Mouse (Mus musculus): ENCODE data around the gene Olfr1137. TPM values are rescaled to one million over a fixed set of nuclear protein-coding genes. Genes with fewer than 3 reads are reported as not detected.

Olfr1137 gene
- total RNA-seq (2021), result not detected in 2 replicates
- long read RNA-seq, result 0 reads

- no peak for DNase-seq
Measured at GRCm38 (mm10) chr2:87713079-87713478, at the start of gene Olfr1137. Olfr1137 (minus strand) TSS chr2:87713179.

- DNase-seq, result no peak
Measured at GRCm38 (mm10) chr2:87753891-87754290, 40.9 kb upstream of the Olfr1137 start, which contains the start of gene Olfr1141. Olfr1141 (minus strand) TSS chr2:87753991.

GRCm38 (mm10) chr2:87743452-87743851 lies 30.5 kb upstream of the Olfr1137 start, which contains the start of gene Olfr1140:
Olfr1140 (plus strand) TSS chr2:87743752.
- no peak for DNase-seq

- no peak for DNase-seq
Measured at GRCm38 (mm10) chr2:87739878-87740277, 26.9 kb upstream of the Olfr1137 start, which contains the start of gene Olfr1138. Olfr1138 (minus strand) TSS chr2:87739978.

GRCm38 (mm10) chr2:87693847-87694246 lies 19.1 kb downstream of the Olfr1137 start, which contains the start of gene Olfr1136:
Olfr1136 (minus strand) TSS chr2:87693947.
- no peak for DNase-seq

- DNase-seq, result no peak
Measured at GRCm38 (mm10) chr2:87673564-87673963, 39.4 kb downstream of the Olfr1137 start, which contains the start of gene Olfr1135. Olfr1135 (minus strand) TSS chr2:87673664.

Other genes starting within 250 kb of the Olfr1137 start
- gene Pramel7, start 216.1 kb downstream of the Olfr1137 start, total RNA-seq (2021), result not detected in 2 replicates
- gene Pramel6, start 206.6 kb downstream of the Olfr1137 start, total RNA-seq (2021), result not detected in 2 replicates
- not detected in 2 replicates for gene Olfr153, start 181.4 kb downstream of the Olfr1137 start, total RNA-seq (2021)
- not detected in 2 replicates for gene Olfr1128, start 167.6 kb downstream of the Olfr1137 start, total RNA-seq (2021)
- gene Olfr1129, start 139.3 kb downstream of the Olfr1137 start, total RNA-seq (2021), result not detected in 2 replicates
- gene Olfr1130, start 107.0 kb downstream of the Olfr1137 start, total RNA-seq (2021), result not detected in 2 replicates
- not detected in 2 replicates for gene Olfr1131, start 86.1 kb downstream of the Olfr1137 start, total RNA-seq (2021)
- not detected in 2 replicates for gene Olfr1132, start 75.6 kb downstream of the Olfr1137 start, total RNA-seq (2021)
- not detected in 2 replicates for gene Olfr1133, start 65.8 kb downstream of the Olfr1137 start, total RNA-seq (2021)
- not detected in 2 replicates for gene Olfr1134, start 54.7 kb downstream of the Olfr1137 start, total RNA-seq (2021)
- not detected in 2 replicates for gene Olfr1135, start 39.5 kb downstream of the Olfr1137 start, total RNA-seq (2021)
- gene Olfr1136, start 19.2 kb downstream of the Olfr1137 start, total RNA-seq (2021), result not detected in 2 replicates
- not detected in 2 replicates for gene Olfr1138, start 26.8 kb upstream of the Olfr1137 start, total RNA-seq (2021)
- not detected in 2 replicates for gene Olfr1140, start 30.6 kb upstream of the Olfr1137 start, total RNA-seq (2021)
- gene Olfr1141, start 40.8 kb upstream of the Olfr1137 start, total RNA-seq (2021), result not detected in 2 replicates
- not detected in 2 replicates for gene Olfr152, start 66.3 kb upstream of the Olfr1137 start, total RNA-seq (2021)
- not detected in 2 replicates for gene Olfr1143, start 87.4 kb upstream of the Olfr1137 start, total RNA-seq (2021)
- gene Olfr1145, start 96.6 kb upstream of the Olfr1137 start, total RNA-seq (2021), result not detected in 2 replicates
- not detected in 2 replicates for gene Olfr1148, start 117.4 kb upstream of the Olfr1137 start, total RNA-seq (2021)
- not detected in 2 replicates for gene Olfr1150-ps1, start 130.8 kb upstream of the Olfr1137 start, total RNA-seq (2021)
- gene Olfr1151, start 142.7 kb upstream of the Olfr1137 start, total RNA-seq (2021), result not detected in 2 replicates
- not detected in 2 replicates for gene Olfr1152, start 153.3 kb upstream of the Olfr1137 start, total RNA-seq (2021)
- not detected in 2 replicates for gene Olfr1153, start 181.8 kb upstream of the Olfr1137 start, total RNA-seq (2021)
- not detected in 2 replicates for gene Olfr1154, start 192.0 kb upstream of the Olfr1137 start, total RNA-seq (2021)
- not detected in 2 replicates for gene Olfr1155, start 232.0 kb upstream of the Olfr1137 start, total RNA-seq (2021)
- not detected in 2 replicates for gene Olfr1156, start 239.9 kb upstream of the Olfr1137 start, total RNA-seq (2021)